Mouse (Mus musculus) liver, postnatal 0 days (tissue): ENCODE measurements around the gene Sec62.

Experiments used
- CTCF ChIP-seq: sonication (generic); IDR thresholded peaks from 2 replicates; pipeline ENCODE4 v1.5.1; 2016; ENCODE audit warnings: antibody characterized with exemption, low read depth
- EP300 ChIP-seq: IDR thresholded peaks from 2 replicates; pipeline ENCODE4 v1.6.1; 2016; ENCODE audit warnings: antibody characterized with exemption, low read depth, mild to moderate bottlenecking

- TF ChIP-seq CTCF: no peak
- TF ChIP-seq EP300: no peak
Observed at GRCm38 (mm10) chr3:30864640-30865039, 72.0 kb downstream of the Sec62 start.
